Comparison of ENCODE assay signal across 24 mouse cellular contexts in genomic region chrX:85093354-85093753, GRCm38 (mm10).
A peak's percentile ranks its signal among the peaks of the same experiment; 100 is the strongest.
DNase-seq lines count a peak whose midpoint lies in the region; ATAC-seq and TF ChIP-seq lines count a peak whose summit lies in the region.
"Had no signal": no experiment of that assay in that cellular context is flagged by ENCODE, and none has a peak within 500 bp of the region (broad histone marks: within the 10 kb centered on the region; RNA-seq: fewer than 3 reads in every experiment).

No protein-coding gene starts in this region.

- no peaks in the 10 kb centered on the region for H3K36me3 ChIP-seq in MEL (ENCODE audit: control insufficient read depth in 1 of 2, insufficient read depth in 2 of 2, low read length in 2 of 2)
- H3K36me3 ChIP-seq: G1E had no signal

- H3K79me2 ChIP-seq in MEL (ENCODE audit: control insufficient read depth, insufficient read depth, low read length, poor library complexity) = no peaks in the 10 kb centered on the region

- no peak overlapping the region for H3K4me3 ChIP-seq in MEL (ENCODE audit: control insufficient read depth in 1 of 2, insufficient read depth in 1 of 2, low read depth in 2 of 2, low read length in 2 of 2)
- H3K4me3 ChIP-seq in cerebellum, adult 2 months (replicated peaks; ENCODE audit: insufficient read depth, low read depth, low read length) = no peak overlapping the region

- no peak for TF ChIP-seq RAD21 in MEL (IDR thresholded peaks at IDR 0.05; ENCODE audit: low read depth, low read length)

- TF ChIP-seq POLR2A in MEL (IDR thresholded peaks at IDR 0.05; ENCODE audit: control insufficient read depth in 1 of 2, insufficient read depth in 1 of 2, low read depth in 1 of 2, low read length in 2 of 2, poor library complexity in 1 of 2) = no peak
- no peak for TF ChIP-seq POLR2A in cerebellum, adult 2 months (IDR thresholded peaks at IDR 0.05; ENCODE audit: borderline replicate concordance, insufficient read depth, low read length)

- no peak overlapping the region for H3K27ac ChIP-seq in MEL (ENCODE audit: control insufficient read depth, low read depth, low read length)
- H3K27ac ChIP-seq in cerebellum, adult 2 months (ENCODE audit: insufficient read depth, low read length) = no peak overlapping the region

- no peaks in the 10 kb centered on the region for H3K9me3 ChIP-seq in MEL (replicated peaks; ENCODE audit: insufficient read depth, low read length)
- H3K9me3 ChIP-seq: G1E had no signal

- no peak overlapping the region for H3K9ac ChIP-seq in MEL (ENCODE audit: control insufficient read depth, low read depth, low read length, poor library complexity, severe bottlenecking)

- 0 out of 2 replicates have a peak, but pooled peaks have one; percentile 11 for ATAC-seq in common myeloid progenitor, adult 5-6 weeks (replicated peaks; ENCODE audit: low read depth, poor library complexity, severe bottlenecking)
- ATAC-seq: activated CD4-positive, CD25-positive, alpha-beta regulatory T cell, adult 4 months; CD4-positive, CD25-positive, alpha-beta regulatory T cell, adult 4 months; Patski had no signal

- H3K27me3 ChIP-seq in MEL (ENCODE audit: control insufficient read depth in 1 of 2, insufficient read depth in 2 of 2, low read length in 2 of 2) = no peaks in the 10 kb centered on the region
- H3K27me3 ChIP-seq in cerebellum, adult 2 months (ENCODE audit: control insufficient read depth, insufficient read depth, low read length) = no peaks in the 10 kb centered on the region
- H3K27me3 ChIP-seq: CH12.LX had no signal

- H3K4me1 ChIP-seq in MEL (ENCODE audit: control insufficient read depth in 1 of 2, insufficient read depth in 2 of 2, low read length in 2 of 2) = no peaks in the 10 kb centered on the region
- H3K4me1 ChIP-seq in cerebellum, adult 2 months (ENCODE audit: control insufficient read depth, insufficient read depth, low read length) = no peaks in the 10 kb centered on the region

- TF ChIP-seq EP300 in MEL (IDR thresholded peaks at IDR 0.05; ENCODE audit: low read depth in 1 of 2, low read length in 2 of 2) = no peak

- no peak for DNase-seq in MEL (ENCODE audit: low read depth, low spot score)
- DNase-seq in MEL-GATA-1-ER (ENCODE audit: extremely low read depth, low read depth) = peak; percentile 65
- no peak for DNase-seq in adrenal gland, adult 18-20 months (ENCODE audit: low spot score in 2 of 2)
- no peak for DNase-seq in spleen, postnatal 36 days (ENCODE audit: low spot score in 2 of 2)
- no peak for DNase-seq in cerebellum, adult 2 months
- DNase-seq: adrenal gland, adult 2 months; adrenal gland, adult 8-10 months; adrenal gland, postnatal 10 days; adrenal gland, postnatal 14 days; adrenal gland, postnatal 25 days; adrenal gland, postnatal 36 days; B cell, adult 2 months; cerebellum, adult 11 months; cerebellum, adult 11-12 months; cerebellum, adult 18-20 months; cerebellum, adult 8-10 months; cerebellum, adult 9-10 months; cerebellum, adult 9-11 months had no signal

- no peak for TF ChIP-seq CTCF in MEL (IDR thresholded peaks at IDR 0.05 in 2 of 3, conservative IDR thresholded peaks at IDR 0.05 in 1 of 3; ENCODE audit: control insufficient read depth in 1 of 3, insufficient read depth in 1 of 3, low read depth in 2 of 3, low read length in 3 of 3, poor library complexity in 1 of 3, severe bottlenecking in 1 of 3)
- no peak for TF ChIP-seq CTCF in cerebellum, adult 2 months (IDR thresholded peaks at IDR 0.05; ENCODE audit: borderline replicate concordance, insufficient read depth, low read depth, low read length)

TF ChIP-seq in MEL, 35 proteins besides CTCF, POLR2A, EP300 and RAD21:
- TF ChIP-seq MEF2A (IDR thresholded peaks at IDR 0.05; ENCODE audit: extremely low read depth, insufficient replicate concordance, low read depth, low read length, poor library complexity, severe bottlenecking) (no peak), ZNF384 (IDR thresholded peaks at IDR 0.05; ENCODE audit: low read depth, low read length) (peak; percentile 53)
